Mouse (Mus musculus) gastrocnemius, postnatal 10 days (tissue): ENCODE data around the gene Mob2. TPM values are rescaled to one million over a fixed set of nuclear protein-coding genes. Genes with fewer than 3 reads are reported as not detected.

ENCODE experiments used
- DNase-seq: peaks from one replicate; pipeline ENCODE4 v3.0.0; 2021; ENCODE audit warnings: mixed read lengths
- long read RNA-seq, 2 experiments: library from polyadenylated mRNA; stranded (forward); transcript quantifications; one replicate each; pipeline ENCODE4 v2.0.0; 2021
- total RNA-seq, 2 experiments: library from RNA; stranded (reverse); gene quantifications; 2 replicates each; pipeline ENCODE4 v1.2.3; 2021

Mob2 gene
- 10 to 100 TPM; 30.1 to 36.7 TPM for total RNA-seq
- long read RNA-seq, experiment 1, transcript Mob2-201 (5 exons, 1,490 nt) = major isoform, 42 of 70 reads
- long read RNA-seq, experiment 1, transcript Mob2-206 (5 exons, 2,140 nt) = minor isoform, 8 of 70 reads
- long read RNA-seq, experiment 1, partial matches to known transcripts = 1 of 70 reads
- long read RNA-seq, experiment 1, other reads (novel, unspliced or antisense) = 16 of 70 reads
- long read RNA-seq, experiment 2, transcript Mob2-201 (5 exons, 1,490 nt) = major isoform, 39 of 69 reads
- long read RNA-seq, experiment 2, transcript Mob2-206 (5 exons, 2,140 nt) = minor isoform, 7 of 69 reads
- long read RNA-seq, experiment 2, partial matches to known transcripts = 1 of 69 reads
- long read RNA-seq, experiment 2, other reads (novel, unspliced or antisense) = 21 of 69 reads

DNA sequence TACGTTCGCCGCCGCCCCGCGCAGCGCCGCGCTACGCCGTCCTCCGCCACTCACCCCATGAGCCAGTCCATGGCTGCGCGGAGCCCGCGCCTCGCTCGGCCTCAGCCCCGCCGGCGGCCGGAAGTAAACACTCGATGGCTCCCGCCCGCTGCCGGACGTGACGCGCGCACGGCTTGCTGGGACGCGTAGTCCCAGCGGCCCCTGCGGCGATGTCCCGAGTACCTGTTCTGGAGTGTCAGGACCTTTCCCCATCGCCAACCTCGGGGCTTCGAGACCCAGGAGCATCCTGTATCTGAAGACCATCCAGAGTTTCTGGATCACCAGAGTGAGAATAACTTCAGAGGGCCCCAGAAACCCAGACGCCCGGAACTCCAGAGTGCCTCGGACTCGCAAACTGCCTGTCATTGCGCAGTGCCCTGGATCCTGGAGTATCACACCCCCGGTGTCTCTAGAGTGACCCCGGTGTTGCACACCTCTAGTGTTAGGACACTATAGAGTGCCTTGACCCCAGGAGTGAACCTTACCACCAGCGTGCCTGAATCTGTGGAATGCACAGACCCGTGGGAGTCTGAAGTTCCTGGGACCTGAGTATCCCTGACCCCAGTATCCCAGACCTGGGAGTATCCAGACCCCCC lies at the start of gene Mob2:
Gene Mob2 (minus strand): TSS at position 135 of the 635 bp plus-strand sequence.
- DNase-seq = peak; percentile 92

GRCm38 (mm10) chr7:142104747-142105146 lies 43.9 kb upstream of the Mob2 start:
- no peak for DNase-seq

DNA sequence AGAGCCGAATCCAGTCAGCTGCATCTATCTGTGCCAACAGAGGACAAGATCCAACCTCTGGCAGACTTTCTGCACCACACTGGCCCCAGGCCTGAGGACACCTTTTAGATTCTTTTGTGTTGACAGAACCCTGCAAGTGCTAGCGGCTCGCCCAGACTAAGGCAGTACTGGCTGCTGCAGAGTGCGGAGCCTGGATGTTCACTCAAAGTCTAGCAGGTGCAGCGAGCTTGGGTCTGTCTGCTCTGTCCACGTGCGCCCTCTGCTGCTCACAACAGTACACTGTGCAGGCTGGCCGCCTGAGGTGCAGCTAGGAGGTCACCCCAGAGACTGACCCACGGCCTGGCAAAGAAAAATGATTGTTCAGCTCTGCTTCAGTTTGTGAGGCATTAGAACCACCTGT lies 36.9 kb upstream of the Mob2 start:
- peak; percentile 83 for DNase-seq

GRCm38 (mm10) chr7:142096701-142097100 lies 35.8 kb upstream of the Mob2 start:
- DNase-seq = no peak

GRCm38 (mm10) chr7:142095183-142095931 lies 34.5 kb upstream of the Mob2 start, which contains the start of gene Dusp8:
Gene Dusp8, minus strand, starts transcription at chr7:142095843.
- peak; percentile 89 for DNase-seq

- DNase-seq = peak; percentile 29
Observed at GRCm38 (mm10) chr7:142094301-142095143, 33.7 kb upstream of the Mob2 start.

DNA sequence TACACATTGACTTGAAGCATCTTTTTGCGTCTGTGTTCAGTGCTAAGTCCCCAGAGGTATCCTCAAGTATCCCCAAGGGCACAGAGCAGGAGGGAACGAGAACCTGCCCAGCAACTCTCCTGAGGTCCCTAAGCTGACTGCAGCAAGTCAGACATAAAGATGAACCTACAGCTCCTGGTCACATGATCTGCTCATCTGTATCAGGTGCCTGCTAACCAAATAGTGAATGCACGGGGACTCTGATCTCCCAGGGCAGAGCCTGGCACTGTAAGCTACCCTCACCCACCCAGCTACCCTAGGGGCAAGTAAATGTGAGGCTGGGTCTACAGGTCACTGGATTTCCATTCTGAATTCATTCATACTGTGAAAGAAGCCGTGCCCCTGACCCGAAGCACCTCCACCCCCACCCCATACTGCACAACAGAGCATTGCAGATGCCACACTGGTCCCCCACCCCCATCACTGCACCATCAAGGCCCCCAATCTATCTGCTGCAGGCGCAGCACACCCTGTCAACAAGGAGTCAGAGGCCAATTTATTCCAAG lies 32.9 kb upstream of the Mob2 start:
- no peak for DNase-seq

DNA sequence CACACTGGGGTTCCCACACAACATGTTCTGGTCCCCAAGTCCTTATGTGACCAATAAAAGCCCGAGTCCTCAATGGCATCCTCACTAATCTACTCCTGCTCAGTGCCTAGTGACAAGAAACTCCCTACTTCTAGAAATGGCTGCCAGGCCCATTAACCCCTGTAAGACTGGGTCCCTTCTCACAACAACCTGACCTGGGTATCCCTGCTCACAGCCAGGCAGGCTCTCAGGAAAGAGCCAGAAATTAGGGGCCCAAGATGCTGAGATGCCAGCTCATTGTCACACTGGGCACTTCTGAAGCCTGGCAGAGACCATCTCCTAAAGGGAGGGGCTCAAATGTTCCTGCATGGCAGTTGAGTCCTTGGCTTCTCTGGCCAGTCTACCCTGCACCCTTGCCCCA lies 32.1 kb upstream of the Mob2 start:
- no peak for DNase-seq

- no peak for DNase-seq
Observed at GRCm38 (mm10) chr7:142091848-142092247, 31.0 kb upstream of the Mob2 start.

DNA sequence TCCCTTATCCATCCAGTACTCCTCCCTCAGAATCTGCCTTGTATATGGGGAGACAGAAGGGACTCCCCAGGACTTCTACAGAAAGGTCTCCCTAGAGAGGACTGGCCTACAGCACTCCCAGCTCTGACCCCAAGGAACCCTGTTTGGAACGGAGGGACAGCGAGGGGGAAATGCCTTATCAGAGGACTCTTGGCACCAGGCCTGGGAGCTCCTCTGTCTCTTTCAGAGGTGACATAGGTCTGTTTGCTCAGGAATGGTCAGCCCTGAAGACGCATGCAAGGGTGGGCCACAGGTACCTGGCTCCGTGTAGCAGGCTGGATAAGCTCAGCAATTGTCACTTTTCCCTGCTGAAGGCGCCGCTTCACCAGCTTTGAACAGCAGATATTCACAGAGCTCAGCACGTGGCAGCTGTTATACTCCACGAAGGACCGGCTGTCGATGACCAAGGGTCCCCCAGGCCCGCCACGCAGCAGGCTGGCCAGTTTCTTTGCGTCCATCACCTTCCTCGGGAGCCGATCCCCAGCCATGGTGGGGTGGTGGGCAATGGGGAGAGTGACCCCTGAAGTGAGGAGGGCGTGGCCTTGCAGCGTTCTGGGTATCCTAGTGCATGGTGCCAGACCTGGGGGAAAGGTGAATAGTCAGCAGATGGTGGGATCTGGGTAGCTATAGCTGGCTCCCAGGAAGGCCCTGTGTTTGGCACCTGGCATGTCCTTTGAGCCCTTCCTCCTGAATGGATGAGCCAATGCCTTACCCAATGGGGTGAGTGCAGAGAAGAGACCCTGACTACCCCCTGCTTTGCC lies 29.0 kb upstream of the Mob2 start:
- no peak for DNase-seq

DNA sequence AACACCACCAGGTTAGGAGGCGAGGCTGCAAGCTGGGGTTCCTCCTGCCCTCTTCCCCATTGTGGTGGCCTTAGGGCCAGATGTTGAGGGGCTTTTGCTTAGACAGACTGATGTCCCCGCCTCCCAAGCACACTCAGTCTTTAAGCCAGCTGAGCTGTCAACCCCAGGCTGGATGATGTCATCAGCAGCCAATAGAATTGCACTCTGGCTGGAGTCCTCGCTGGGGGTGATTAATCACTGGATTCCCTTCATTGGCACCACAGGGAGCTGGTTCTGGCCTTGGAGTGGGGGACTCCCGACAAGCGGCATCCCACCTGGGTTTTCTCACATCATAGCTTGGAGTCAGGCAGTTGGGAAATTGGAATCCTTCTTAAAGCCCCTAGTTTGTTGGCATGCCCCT lies 28.0 kb upstream of the Mob2 start:
- no peak for DNase-seq

- no peak for DNase-seq
Observed at GRCm38 (mm10) chr7:142087069-142087652, 26.3 kb upstream of the Mob2 start.

DNA sequence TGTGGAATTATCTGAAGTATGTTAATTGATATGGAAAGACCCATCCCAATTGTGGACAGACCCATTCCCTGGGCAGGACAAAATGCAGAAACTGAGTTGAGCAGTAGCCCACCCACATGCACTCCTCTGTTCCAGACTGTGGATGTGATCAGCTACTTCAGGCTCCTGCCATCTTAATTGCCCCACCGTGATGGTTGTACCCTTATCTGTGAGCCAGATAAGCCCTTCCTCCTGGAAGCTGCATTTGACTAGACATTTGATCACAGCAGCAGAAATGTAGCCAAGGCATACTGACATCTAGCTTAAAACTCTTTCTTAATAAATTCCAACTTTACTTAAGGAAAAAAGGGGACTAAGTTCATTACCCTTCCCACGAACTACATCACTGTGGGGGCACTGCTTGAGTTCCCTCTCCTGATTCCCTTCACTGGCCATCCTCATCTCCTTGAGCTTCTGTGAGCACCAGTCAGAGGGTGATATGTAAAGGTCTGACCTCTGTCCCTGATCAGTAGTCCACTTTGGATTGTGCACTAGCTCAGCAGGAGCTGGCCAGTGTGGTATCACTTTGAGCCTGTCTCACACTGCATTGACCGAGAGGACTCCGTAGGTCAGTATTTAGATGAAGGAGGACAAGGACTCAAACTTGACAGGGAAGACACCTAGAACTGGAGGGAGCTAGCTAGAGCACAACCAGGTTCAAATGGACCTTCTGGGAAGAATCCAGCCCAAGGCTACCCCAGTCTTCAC lies 25.5 kb upstream of the Mob2 start:
- DNase-seq = no peak

DNA sequence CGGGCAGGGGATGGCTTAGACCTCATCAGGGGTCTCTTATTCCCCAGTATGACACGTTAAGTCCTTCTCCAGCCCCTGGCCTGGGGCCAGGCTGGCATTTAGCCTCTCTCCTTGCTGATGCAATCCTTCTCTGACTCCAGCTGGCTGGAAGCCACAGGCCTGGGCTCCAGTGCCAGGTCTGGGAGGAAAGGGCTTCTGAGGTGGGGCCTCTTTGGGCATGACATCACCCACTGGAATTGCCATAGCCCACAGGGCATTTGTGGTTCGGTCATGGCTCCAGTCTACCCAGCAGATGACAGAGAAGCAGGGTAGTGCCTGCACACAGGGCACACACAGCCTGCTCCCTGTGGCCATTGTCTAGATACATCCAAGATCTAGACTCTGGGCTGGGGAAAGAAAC lies 24.0 kb upstream of the Mob2 start:
- peak; percentile 77 for DNase-seq

DNA sequence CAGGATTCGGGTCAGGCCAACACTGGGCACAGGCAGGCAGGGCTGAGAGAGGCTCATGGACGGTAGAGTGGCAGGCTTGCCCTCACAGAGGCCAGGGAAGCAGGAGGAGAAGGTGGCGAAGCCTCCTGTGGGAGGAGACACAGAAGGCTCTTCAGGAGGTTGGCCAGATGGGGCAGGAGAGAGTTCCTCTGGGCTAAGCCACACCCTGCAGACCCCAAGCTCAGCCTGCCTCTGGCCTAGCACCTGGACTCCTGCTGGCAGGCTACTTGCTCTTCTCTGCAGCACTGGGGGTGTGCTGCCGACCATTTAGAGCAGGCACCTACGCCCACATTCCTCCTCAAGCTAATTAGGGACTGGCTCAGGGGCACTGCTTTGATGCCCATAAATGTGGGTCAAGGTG lies 23.5 kb upstream of the Mob2 start:
- no peak for DNase-seq

GRCm38 (mm10) chr7:142083588-142084317 lies 22.9 kb upstream of the Mob2 start:
- DNase-seq = peak; percentile 54

- no peak for DNase-seq
Observed at GRCm38 (mm10) chr7:142082607-142083006, 21.7 kb upstream of the Mob2 start.

DNA sequence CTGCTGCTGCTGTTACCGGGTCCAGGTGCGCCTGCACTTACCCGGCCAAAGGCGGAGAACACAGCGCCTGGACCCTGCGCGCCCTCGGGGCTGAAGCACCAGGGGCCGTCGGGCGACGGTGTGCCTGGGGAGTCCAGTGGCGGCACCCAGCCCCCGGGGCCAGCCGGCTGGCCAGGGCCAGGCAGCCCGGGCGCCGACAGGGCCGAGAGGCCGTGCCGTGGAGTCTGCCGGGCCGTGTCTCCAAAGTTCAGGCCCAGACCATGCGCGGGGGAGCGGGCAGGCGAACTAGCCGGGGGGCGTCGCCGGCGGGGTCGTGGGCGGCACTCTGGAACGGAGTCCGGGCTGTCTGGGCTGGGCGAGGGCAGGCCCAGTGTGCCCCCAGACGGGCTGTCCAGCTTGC lies 21.3 kb upstream of the Mob2 start:
- no peak for DNase-seq

- DNase-seq = no peak
Observed at GRCm38 (mm10) chr7:142081736-142082135, 20.9 kb upstream of the Mob2 start.
